Mouse (Mus musculus) midbrain, embryonic 12.5 days (tissue): ENCODE data around the gene Ube2b. TPM values are rescaled to one million over a fixed set of nuclear protein-coding genes. Genes with fewer than 3 reads are reported as not detected.
A peak's percentile ranks its signal among the peaks of the same experiment; 100 is the strongest.

ENCODE experiments used
- ATAC-seq: fragments of 200-750 bp; cut with Nextera tagmentation; 2 replicates; pipeline ENCODE4 v1.8.0; 2017; ENCODE audit warnings: low read depth, moderate TSS enrichment, moderate library complexity; ENCODE audit not compliant: low FRiP score
- H3K27ac ChIP-seq: fragments of 300-500 bp; sonication (generic); replicated peaks from 2 replicates; pipeline ENCODE4 v1.5.1; 2016; ENCODE audit warnings: mild to moderate bottlenecking
- H3K27me3 ChIP-seq: fragments of 300-500 bp; sonication (generic); 2 replicates; pipeline ENCODE4 v1.6.1; 2016; ENCODE audit warnings: mild to moderate bottlenecking
- H3K36me3 ChIP-seq: fragments of 300-500 bp; sonication (generic); 2 replicates; pipeline ENCODE4 v1.6.1; 2016
- H3K4me1 ChIP-seq: fragments of 300-500 bp; sonication (generic); 2 replicates; pipeline ENCODE4 v1.6.1; 2016
- H3K4me2 ChIP-seq: fragments of 300-500 bp; sonication (generic); replicated peaks from 2 replicates; pipeline ENCODE4 v1.6.1; 2016; ENCODE audit warnings: mild to moderate bottlenecking, moderate library complexity
- H3K4me3 ChIP-seq: fragments of 300-500 bp; sonication (generic); 2 replicates; pipeline ENCODE4 v1.5.1; 2016; ENCODE audit warnings: mild to moderate bottlenecking
- H3K9ac ChIP-seq: fragments of 300-500 bp; sonication (generic); replicated peaks from 2 replicates; pipeline ENCODE4 v1.6.1; 2016; ENCODE audit warnings: mild to moderate bottlenecking, moderate library complexity
- H3K9me3 ChIP-seq: fragments of 300-500 bp; sonication (generic); 2 replicates; pipeline ENCODE4 v1.6.1; 2016; ENCODE audit warnings: mild to moderate bottlenecking
- WGBS: fragments of 180-500 bp; shearing (Covaris S2); methylation state at CpG from one replicate; pipeline ENCODE4 v1.1.7; 2016; 5-methylcytosine and 5-hydroxymethylcytosine counted together
- polyA plus RNA-seq: library from polyadenylated mRNA; unstranded; fragments of >200 nt; fragmentation: Nextera tagmentation; extraction: Ambion mirVana; gene quantifications from 2 replicates; pipeline ENCODE4 v1.2.1, GENCODE M21; 2016

Ube2b gene
- 232 and 244 TPM in 2 replicates for polyA plus RNA-seq

DNA sequence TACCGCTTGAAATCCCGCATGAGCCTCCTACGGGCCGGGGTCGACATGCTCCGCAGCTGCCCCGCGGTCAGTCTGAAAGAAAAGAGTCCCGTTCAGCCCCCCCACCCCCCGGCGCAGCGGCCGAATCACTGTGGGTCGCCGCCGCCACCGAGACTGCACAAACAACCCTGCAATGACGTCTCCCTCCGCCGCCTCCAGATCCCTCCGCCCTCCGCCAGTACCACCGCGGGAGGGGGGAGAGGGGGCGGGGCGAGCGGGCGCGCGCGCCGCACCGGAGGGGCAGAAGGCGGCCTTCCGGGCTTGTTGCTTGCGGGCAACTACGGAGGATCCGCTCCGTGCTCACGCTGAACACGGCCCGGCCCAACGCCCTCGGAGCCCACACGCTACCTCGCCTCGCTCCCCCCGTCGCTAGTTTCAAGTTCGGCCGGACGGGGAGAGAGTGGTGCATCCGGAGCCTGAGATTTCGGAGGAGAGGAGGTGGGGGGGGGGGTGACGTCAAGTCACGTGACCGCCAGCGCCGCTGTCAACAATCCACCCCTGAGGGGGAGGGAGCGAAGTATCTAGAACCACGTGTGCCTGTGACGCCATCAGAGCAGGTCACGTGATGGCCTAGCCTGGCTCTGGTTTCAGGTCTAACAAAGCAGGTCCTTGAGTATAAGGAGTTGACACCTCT is at the start of gene Ube2b:
Gene Ube2b (minus strand): TSS at position 473 of the 673 bp plus-strand sequence.
- peak; percentile 75 for ATAC-seq
- Histone ChIP-seq H3K9ac (peak within 1 kb of the TSS; percentile 93), H3K4me1 (peaks cover 40% of the 10 kb centered on the region), H3K27ac (peak within 1 kb of the TSS; percentile 94), H3K4me2 (peak within 1 kb of the TSS; percentile 85), H3K27me3 (no peaks in the 10 kb centered on the region), H3K9me3 (no peaks in the 10 kb centered on the region), H3K36me3 (peaks cover 23% of the 10 kb centered on the region), H3K4me3 (peak within 1 kb of the TSS; percentile 83)
- under 1% methylated on average over 46 of the region's 63 CpGs for WGBS

DNA sequence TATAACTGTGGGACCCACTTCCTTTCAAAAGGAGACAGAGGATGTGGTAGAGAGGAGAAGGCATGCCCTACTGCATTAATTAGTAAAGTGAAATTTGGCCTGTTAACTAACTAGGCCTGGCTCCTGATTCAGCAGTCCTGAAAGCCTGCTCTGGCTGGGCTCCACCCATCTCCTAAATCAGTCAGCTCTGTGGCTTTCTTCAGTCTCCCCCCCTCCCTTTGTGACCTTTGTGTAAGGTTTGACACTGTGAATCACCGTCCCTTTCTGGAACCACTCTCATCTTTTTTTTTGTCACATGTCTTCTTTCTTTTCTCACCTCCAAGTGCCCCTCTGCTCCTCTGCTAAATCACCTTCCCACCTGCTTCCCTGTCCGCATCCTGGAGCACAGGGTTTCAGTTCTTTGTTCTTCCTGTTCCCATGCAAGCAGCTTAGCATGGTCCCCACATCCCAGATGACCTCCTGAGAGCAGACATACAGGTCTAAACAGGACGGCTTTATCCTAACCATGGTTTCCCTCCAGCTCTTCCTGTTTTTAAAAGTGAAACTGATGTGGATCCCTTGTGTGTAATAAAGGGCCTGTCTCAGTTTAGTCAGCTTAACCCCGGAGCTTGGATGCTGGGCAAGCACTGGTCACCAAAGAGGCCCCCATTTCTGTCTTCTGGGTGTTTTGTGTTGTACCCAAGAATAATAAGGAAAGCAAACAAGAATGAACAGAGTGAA is 46.0 kb upstream of the Ube2b start:
- Histone ChIP-seq H3K27me3 (no peaks in the 10 kb centered on the region), H3K27ac (no peak overlapping the region), H3K9me3 (no peaks in the 10 kb centered on the region), H3K4me2 (no peak overlapping the region), H3K4me3 (no peak overlapping the region), H3K4me1 (no peaks in the 10 kb centered on the region), H3K36me3 (no peaks in the 10 kb centered on the region), H3K9ac (no peak overlapping the region)
- no peak for ATAC-seq
- 59% methylated on average over 4 of the region's 4 CpGs for WGBS

DNA sequence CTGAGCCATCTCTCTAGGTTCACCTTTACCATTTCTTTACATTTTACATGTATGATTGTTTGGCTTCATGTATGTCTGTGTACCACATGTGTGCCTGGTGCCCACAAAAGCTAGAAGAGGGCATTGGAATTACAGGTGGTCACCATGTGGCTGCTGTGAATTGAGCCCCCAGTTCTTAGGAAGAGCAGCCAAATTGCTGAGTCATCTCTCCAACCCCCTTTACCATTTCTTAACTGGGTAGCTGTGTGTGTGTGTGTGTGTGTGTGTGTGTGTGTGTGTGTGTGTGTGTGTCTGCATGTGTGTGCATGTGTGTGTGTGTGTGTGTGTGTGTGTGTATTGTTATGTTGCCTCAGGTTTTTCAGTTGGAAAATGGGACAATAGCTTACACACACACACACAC is 43.6 kb upstream of the Ube2b start:
- Histone ChIP-seq H3K27ac (no peak overlapping the region), H3K4me3 (no peak overlapping the region), H3K27me3 (no peaks in the 10 kb centered on the region), H3K4me1 (no peaks in the 10 kb centered on the region), H3K9ac (no peak overlapping the region), H3K36me3 (no peaks in the 10 kb centered on the region), H3K9me3 (no peaks in the 10 kb centered on the region), H3K4me2 (no peak overlapping the region)
- ATAC-seq, result no peak

DNA sequence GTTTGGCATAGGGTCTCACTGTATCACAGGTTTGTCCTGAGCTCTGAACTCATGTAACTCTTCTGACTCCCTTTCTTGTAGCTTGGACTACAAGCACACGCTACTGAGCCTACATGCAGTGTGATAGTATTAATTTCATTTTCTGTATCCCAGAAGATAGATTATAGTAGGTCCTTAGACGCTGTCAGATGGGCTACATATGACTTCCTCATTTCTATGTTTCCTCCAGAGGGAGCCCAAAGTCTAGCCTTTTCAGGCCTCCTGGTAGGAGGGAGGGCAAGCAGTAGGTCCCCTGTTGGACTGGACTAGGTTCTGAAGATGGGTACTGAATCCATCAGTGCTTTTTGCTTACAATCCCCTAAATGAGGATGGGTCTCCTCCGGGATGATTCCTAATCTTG is 42.7 kb upstream of the Ube2b start:
- Histone ChIP-seq H3K4me3 (no peak overlapping the region), H3K4me2 (no peak overlapping the region), H3K27me3 (no peaks in the 10 kb centered on the region), H3K36me3 (no peaks in the 10 kb centered on the region), H3K4me1 (no peaks in the 10 kb centered on the region), H3K9me3 (no peaks in the 10 kb centered on the region), H3K9ac (no peak overlapping the region), H3K27ac (no peak overlapping the region)
- 88% methylated on average over 3 of the region's 3 CpGs for WGBS
- no peak for ATAC-seq

GRCm38 (mm10) chr11:52037659-52038058 is 37.1 kb upstream of the Ube2b start:
- WGBS, result 42% methylated on average over 3 of the region's 3 CpGs
- Histone ChIP-seq H3K4me3 (no peak overlapping the region), H3K27me3 (no peaks in the 10 kb centered on the region), H3K36me3 (no peaks in the 10 kb centered on the region), H3K4me2 (no peak overlapping the region), H3K9me3 (no peaks in the 10 kb centered on the region), H3K4me1 (no peaks in the 10 kb centered on the region), H3K9ac (no peak overlapping the region), H3K27ac (0 out of 2 replicates have a peak overlapping the region, but pooled peaks have one; percentile 3)
- ATAC-seq, result no peak

DNA sequence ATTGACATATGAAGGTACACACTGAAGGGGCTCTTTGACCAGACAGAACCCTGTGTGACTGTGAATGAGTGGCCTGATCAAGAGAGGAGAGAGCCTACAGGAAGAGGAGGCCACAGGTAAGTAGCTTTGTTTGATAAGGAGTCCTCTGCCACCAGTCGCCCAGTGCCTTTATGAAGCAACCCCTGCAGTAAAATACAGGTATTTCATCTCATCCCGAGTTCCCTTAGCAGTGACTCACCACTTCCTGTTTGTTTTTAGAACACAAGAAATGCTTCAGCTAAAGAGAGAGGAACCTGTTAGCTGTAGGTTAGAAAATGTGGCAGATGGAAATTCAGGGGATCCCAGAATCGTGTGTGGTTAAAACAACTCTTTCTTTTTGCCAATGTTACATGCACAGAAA is 35.3 kb upstream of the Ube2b start:
- no peaks in the 10 kb centered on the region for H3K4me1 ChIP-seq
- no peak overlapping the region for H3K4me3 ChIP-seq
- no peak overlapping the region for H3K9ac ChIP-seq
- H3K4me2 ChIP-seq, result no peak overlapping the region
- no peak overlapping the region for H3K27ac ChIP-seq
- no peaks in the 10 kb centered on the region for H3K9me3 ChIP-seq
- 89% methylated on average over 3 of the region's 3 CpGs for WGBS
- H3K27me3 ChIP-seq, result no peaks in the 10 kb centered on the region
- H3K36me3 ChIP-seq, result peaks cover 7% of the 10 kb centered on the region; the same call in 1 of the 2 replicates
- ATAC-seq, result no peak

DNA sequence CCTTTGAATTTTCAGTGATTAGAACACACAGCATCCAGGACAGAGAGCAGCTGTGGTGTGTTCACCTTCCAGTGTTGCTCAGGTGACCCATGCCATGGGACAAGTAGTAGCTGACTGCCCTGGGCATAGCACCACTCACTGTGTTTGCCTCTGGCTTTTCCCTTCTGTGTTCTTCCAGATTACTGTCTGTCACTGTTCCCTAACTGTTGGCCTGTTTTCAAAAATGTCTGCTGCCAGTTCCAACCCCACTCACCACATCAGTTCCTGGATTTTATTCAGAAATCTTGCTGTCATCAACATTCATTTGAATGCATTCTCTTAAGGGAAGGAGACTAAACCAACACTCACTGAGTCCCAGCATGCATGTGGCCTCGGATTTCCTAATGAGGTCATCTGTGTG is 33.4 kb upstream of the Ube2b start:
- Histone ChIP-seq H3K9ac (no peak overlapping the region), H3K4me3 (no peak overlapping the region), H3K36me3 (peaks cover 8% of the 10 kb centered on the region; the same call in 1 of the 2 replicates), H3K4me1 (no peaks in the 10 kb centered on the region), H3K9me3 (no peaks in the 10 kb centered on the region), H3K27me3 (no peaks in the 10 kb centered on the region), H3K4me2 (no peak overlapping the region), H3K27ac (no peak overlapping the region)
- no peak for ATAC-seq
- WGBS, result 90% methylated on average over 1 of the region's 1 CpGs

DNA sequence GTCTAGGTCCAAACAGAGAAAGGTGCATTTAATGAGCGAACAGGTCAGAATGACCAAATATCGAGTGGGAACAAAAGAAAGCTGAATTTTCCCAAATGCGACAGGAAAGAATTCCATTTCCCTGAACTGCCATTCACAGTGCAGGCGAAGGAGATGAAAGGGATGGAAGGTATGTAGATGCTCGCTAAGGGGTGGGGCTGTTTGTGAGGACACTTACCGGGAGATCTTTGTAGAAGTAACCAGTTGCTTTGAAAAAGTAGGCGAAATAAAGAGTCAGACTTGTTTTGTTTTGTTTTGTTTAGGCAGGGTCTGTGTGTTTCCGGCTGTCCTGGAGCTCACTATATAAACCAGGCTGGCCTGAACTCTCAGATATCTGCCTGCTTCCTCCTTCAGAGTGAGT is 31.8 kb upstream of the Ube2b start:
- Histone ChIP-seq H3K36me3 (peaks cover 8% of the 10 kb centered on the region; the same call in 1 of the 2 replicates), H3K4me3 (no peak overlapping the region), H3K9me3 (no peaks in the 10 kb centered on the region), H3K27ac (no peak overlapping the region), H3K4me2 (no peak overlapping the region), H3K27me3 (no peaks in the 10 kb centered on the region), H3K9ac (no peak overlapping the region), H3K4me1 (no peaks in the 10 kb centered on the region)
- no peak for ATAC-seq
- WGBS, result 82% methylated on average over 8 of the region's 8 CpGs

GRCm38 (mm10) chr11:52018217-52018616 is 17.7 kb upstream of the Ube2b start:
- Histone ChIP-seq H3K4me1 (no peaks in the 10 kb centered on the region), H3K4me2 (no peak overlapping the region), H3K27ac (no peak overlapping the region), H3K36me3 (no peaks in the 10 kb centered on the region), H3K9me3 (no peaks in the 10 kb centered on the region), H3K9ac (no peak overlapping the region), H3K4me3 (no peak overlapping the region), H3K27me3 (no peaks in the 10 kb centered on the region)
- no peak for ATAC-seq
- WGBS, result 87% methylated on average over 9 of the region's 9 CpGs

- H3K27ac ChIP-seq, result no peak overlapping the region
- no peaks in the 10 kb centered on the region for H3K27me3 ChIP-seq
- ATAC-seq, result no peak
- no peaks in the 10 kb centered on the region for H3K4me1 ChIP-seq
- WGBS, result 78% methylated on average over 5 of the region's 5 CpGs
- H3K36me3 ChIP-seq, result 0 out of 2 replicates have a peak, but pooled peaks cover 4% of the 10 kb centered on the region
- H3K9ac ChIP-seq, result no peak overlapping the region
- H3K4me2 ChIP-seq, result no peak overlapping the region
- H3K4me3 ChIP-seq, result no peak overlapping the region
- H3K9me3 ChIP-seq, result no peaks in the 10 kb centered on the region
These were observed 11.0 kb upstream of the Ube2b start for GRCm38 (mm10) chr11:52011541-52011940.

DNA sequence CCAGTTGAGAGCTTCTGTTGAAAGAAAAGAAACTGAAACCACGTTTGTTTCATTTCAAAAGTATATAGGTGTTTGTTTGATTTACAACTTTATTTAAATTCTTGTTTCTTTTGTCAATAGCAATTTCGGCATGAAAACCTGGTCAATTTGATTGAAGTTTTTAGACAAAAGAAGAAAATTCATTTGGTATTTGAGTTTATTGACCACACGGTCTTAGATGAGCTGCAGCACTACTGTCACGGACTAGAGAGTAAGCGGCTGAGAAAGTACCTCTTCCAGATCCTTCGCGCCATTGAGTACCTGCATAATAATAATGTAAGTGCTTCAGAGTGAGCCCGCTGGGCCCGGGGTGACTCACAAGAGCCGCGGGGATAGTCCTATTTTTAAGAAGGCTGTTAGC is 10.4 kb upstream of the Ube2b start:
- H3K27me3 ChIP-seq, result no peaks in the 10 kb centered on the region
- no peak overlapping the region for H3K4me3 ChIP-seq
- no peak for ATAC-seq
- H3K27ac ChIP-seq, result no peak overlapping the region
- WGBS, result 92% methylated on average over 11 of the region's 11 CpGs
- no peaks in the 10 kb centered on the region for H3K9me3 ChIP-seq
- H3K9ac ChIP-seq, result no peak overlapping the region
- peaks cover 3% of the 10 kb centered on the region; the same call in 1 of the 2 replicates for H3K4me1 ChIP-seq
- H3K36me3 ChIP-seq, result 0 out of 2 replicates have a peak, but pooled peaks cover 4% of the 10 kb centered on the region
- no peak overlapping the region for H3K4me2 ChIP-seq

- Histone ChIP-seq H3K4me3 (0 out of 2 replicates have a peak overlapping the region, but pooled peaks have one; percentile 12), H3K36me3 (0 out of 2 replicates have a peak, but pooled peaks cover 4% of the 10 kb centered on the region), H3K9me3 (no peaks in the 10 kb centered on the region), H3K4me1 (peaks cover 24% of the 10 kb centered on the region), H3K27ac (no peak overlapping the region), H3K4me2 (peak overlapping the region; percentile 30), H3K9ac (no peak overlapping the region), H3K27me3 (no peaks in the 10 kb centered on the region)
- no peak for ATAC-seq
- 71% methylated on average over 2 of the region's 2 CpGs for WGBS
These were observed 5.0 kb upstream of the Ube2b start for GRCm38 (mm10) chr11:52005586-52005985.
